Mouse (Mus musculus) lung, adult 2 months (tissue): Measurements from ENCODE around the gene Lhb.

Experiments used
- CTCF ChIP-seq: fragments of 200-500 bp; IDR thresholded peaks from 2 replicates; pipeline ENCODE4 v1.5.1; 2011; ENCODE audit warnings: mild to moderate bottlenecking, low read length, control low read depth; ENCODE audit not compliant: insufficient read depth
- POLR2A ChIP-seq: fragments of 200-500 bp; IDR thresholded peaks from 2 replicates; pipeline ENCODE4 v1.6.1; 2011; ENCODE audit warnings: low read depth, mild to moderate bottlenecking, control low read depth, low read length, borderline replicate concordance; ENCODE audit errors: extremely low read depth

- no peak for TF ChIP-seq CTCF
- TF ChIP-seq POLR2A = peak; percentile 70; the same call in 1 of the 2 replicates
Measured at GRCm38 (mm10) chr7:45458748-45459563, 38.3 kb downstream of the Lhb start.
